Mouse (Mus musculus) kidney, embryonic 16.5 days (tissue): Measurements from ENCODE around the gene Zeb2. TPM values are rescaled to one million over a fixed set of nuclear protein-coding genes. Genes with fewer than 3 reads are reported as not detected.

ENCODE experiments used
- ATAC-seq: fragments of 200-750 bp; cut with Nextera tagmentation; 2 replicates; pipeline ENCODE4 v1.8.0; 2017; ENCODE audit warnings: moderate TSS enrichment; ENCODE audit not compliant: low FRiP score, low TSS enrichment
- H3K27ac ChIP-seq: fragments of 300-500 bp; sonication (generic); 2 replicates; pipeline ENCODE4 v1.5.1; 2014; ENCODE audit warnings: low read length
- H3K27me3 ChIP-seq: fragments of 300-500 bp; sonication (generic); 2 replicates; pipeline ENCODE4 v1.6.1; 2014; ENCODE audit warnings: low read length, control low read depth, mixed read lengths; ENCODE audit not compliant: insufficient read depth
- H3K36me3 ChIP-seq: fragments of 300-500 bp; sonication (generic); 2 replicates; pipeline ENCODE4 v1.6.1; 2014; ENCODE audit warnings: low read length, control low read depth, mixed read lengths; ENCODE audit not compliant: insufficient read depth
- H3K4me1 ChIP-seq: fragments of 300-500 bp; sonication (generic); 2 replicates; pipeline ENCODE4 v1.6.1; 2014; ENCODE audit warnings: low read length, control low read depth, mixed read lengths; ENCODE audit not compliant: insufficient read depth
- H3K4me2 ChIP-seq: fragments of 300-500 bp; sonication (generic); replicated peaks from 2 replicates; pipeline ENCODE4 v1.6.1; 2014; ENCODE audit warnings: low read depth, low read length
- H3K4me3 ChIP-seq: fragments of 300-500 bp; sonication (generic); 2 replicates; pipeline ENCODE4 v1.5.1; 2014; ENCODE audit warnings: mild to moderate bottlenecking, low read length
- H3K9ac ChIP-seq: fragments of 300-500 bp; sonication (generic); replicated peaks from 2 replicates; pipeline ENCODE4 v1.6.1; 2014; ENCODE audit warnings: low read length
- H3K9me3 ChIP-seq: fragments of 300-500 bp; sonication (generic); 2 replicates; pipeline ENCODE4 v1.6.1; 2016; ENCODE audit warnings: low read length, control low read depth
- WGBS: fragments of 180-500 bp; shearing (Covaris S2); extraction: QIAGEN DNeasy Blood & Tissue Kit; methylation state at CpG from one replicate; pipeline ENCODE4 v1.1.7; 2014; 5-methylcytosine and 5-hydroxymethylcytosine counted together
- polyA plus RNA-seq: library from polyadenylated mRNA; unstranded; fragments of >200 nt; fragmentation: Nextera tagmentation; extraction: Ambion mirVana; gene quantifications from 2 replicates; pipeline ENCODE4 v1.2.1, GENCODE M21; 2015

Gene Zeb2
- polyA plus RNA-seq, 1 experiment from 2014 or later = 49.3 TPM

- WGBS = 60% methylated on average over 3 of the region's 3 CpGs
These were observed 28.0 kb downstream of the Zeb2 start for GRCm38 (mm10) chr2:45089251-45089530.

DNA sequence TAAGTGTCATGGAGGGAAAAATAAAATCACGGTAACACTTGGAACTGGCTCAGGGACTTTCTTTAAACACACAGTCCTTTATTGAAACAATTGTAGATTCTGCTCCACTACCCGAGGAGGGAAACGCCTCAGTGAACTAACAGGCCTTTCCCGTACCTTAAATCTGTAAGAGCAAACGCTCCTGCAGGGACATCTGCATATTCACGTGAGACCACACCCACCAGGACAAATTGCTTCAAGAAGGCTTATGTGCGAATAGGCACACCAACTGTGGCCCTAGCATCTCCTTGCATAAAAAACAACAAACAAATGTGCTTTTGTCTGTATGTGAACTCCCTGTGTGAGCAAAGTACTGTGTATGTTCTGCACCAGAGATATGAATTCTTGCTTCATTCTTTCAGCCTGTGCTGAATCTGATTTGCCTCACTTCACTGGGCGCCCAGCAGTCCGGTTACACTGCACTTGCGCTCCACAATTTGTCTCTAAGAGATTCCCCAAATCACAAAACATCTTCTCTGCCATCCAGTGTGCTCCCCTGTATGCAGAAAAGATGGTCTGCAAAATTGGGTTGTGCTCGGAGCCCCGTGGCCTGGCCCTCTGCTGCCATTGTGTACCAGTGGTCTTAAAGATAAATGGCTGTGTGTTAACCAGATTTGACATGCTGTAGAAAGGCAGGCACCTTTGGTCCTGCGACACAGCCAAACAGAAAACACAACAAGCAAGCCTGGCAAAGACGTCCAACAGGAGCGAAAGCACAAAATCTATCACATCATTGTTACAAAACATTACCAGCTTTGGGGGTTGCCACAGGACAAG is 28.6 kb downstream of the Zeb2 start:
- H3K9ac ChIP-seq = no peak overlapping the region
- H3K4me1 ChIP-seq = peaks cover 19% of the 10 kb centered on the region
- no peaks in the 10 kb centered on the region for H3K9me3 ChIP-seq
- 0 out of 2 replicates have a peak overlapping the region, but pooled peaks have one; percentile 20 for H3K27ac ChIP-seq
- H3K27me3 ChIP-seq = no peaks in the 10 kb centered on the region
- 41% methylated on average over 15 of the region's 15 CpGs for WGBS
- H3K36me3 ChIP-seq = no peaks in the 10 kb centered on the region
- 0 out of 2 replicates have a peak, but pooled peaks have one; percentile 12 for ATAC-seq
- H3K4me3 ChIP-seq = no peak overlapping the region
- H3K4me2 ChIP-seq = no peak overlapping the region

More at GRCm38 (mm10) chr2:45089251-45089530, 28.0 kb downstream of the Zeb2 start:
- Histone ChIP-seq H3K27me3 (no peaks in the 10 kb centered on the region), H3K4me2 (no peak overlapping the region), H3K4me1 (peaks cover 19% of the 10 kb centered on the region), H3K9me3 (no peaks in the 10 kb centered on the region), H3K36me3 (no peaks in the 10 kb centered on the region), H3K4me3 (no peak overlapping the region), H3K27ac (no peak overlapping the region), H3K9ac (no peak overlapping the region)
- ATAC-seq = no peak

GRCm38 (mm10) chr2:45087208-45087607 is 30.0 kb downstream of the Zeb2 start:
- Histone ChIP-seq H3K36me3 (no peaks in the 10 kb centered on the region), H3K27ac (no peak overlapping the region), H3K4me3 (no peak overlapping the region), H3K4me2 (no peak overlapping the region), H3K27me3 (no peaks in the 10 kb centered on the region), H3K9ac (no peak overlapping the region), H3K4me1 (peaks cover 28% of the 10 kb centered on the region), H3K9me3 (no peaks in the 10 kb centered on the region)
- ATAC-seq = no peak
- WGBS = 56% methylated on average over 4 of the region's 4 CpGs

- no peaks in the 10 kb centered on the region for H3K9me3 ChIP-seq
- H3K36me3 ChIP-seq = no peaks in the 10 kb centered on the region
- 77% methylated on average over 5 of the region's 5 CpGs for WGBS
- no peak overlapping the region for H3K4me2 ChIP-seq
- no peak overlapping the region for H3K27ac ChIP-seq
- H3K4me3 ChIP-seq = no peak overlapping the region
- H3K4me1 ChIP-seq = peaks cover 31% of the 10 kb centered on the region
- no peak overlapping the region for H3K9ac ChIP-seq
- no peaks in the 10 kb centered on the region for H3K27me3 ChIP-seq
- no peak for ATAC-seq
These were observed 31.5 kb downstream of the Zeb2 start for GRCm38 (mm10) chr2:45085653-45086052.

- no peak for ATAC-seq
- Histone ChIP-seq H3K4me2 (no peak overlapping the region), H3K4me3 (no peak overlapping the region), H3K9ac (no peak overlapping the region), H3K27me3 (no peaks in the 10 kb centered on the region), H3K27ac (no peak overlapping the region), H3K9me3 (no peaks in the 10 kb centered on the region), H3K4me1 (peaks cover 12% of the 10 kb centered on the region), H3K36me3 (no peaks in the 10 kb centered on the region)
- WGBS = 41% methylated on average over 10 of the region's 10 CpGs
These were observed 34.2 kb downstream of the Zeb2 start for GRCm38 (mm10) chr2:45083042-45083441.

GRCm38 (mm10) chr2:45081559-45081958 is 35.6 kb downstream of the Zeb2 start:
- Histone ChIP-seq H3K4me2 (no peak overlapping the region), H3K36me3 (no peaks in the 10 kb centered on the region), H3K4me1 (peaks cover 12% of the 10 kb centered on the region), H3K4me3 (no peak overlapping the region), H3K9ac (no peak overlapping the region), H3K27ac (no peak overlapping the region), H3K9me3 (no peaks in the 10 kb centered on the region), H3K27me3 (no peaks in the 10 kb centered on the region)
- peak; percentile 59; the same call in 1 of the 2 replicates for ATAC-seq
- WGBS = 80% methylated on average over 4 of the region's 4 CpGs

DNA sequence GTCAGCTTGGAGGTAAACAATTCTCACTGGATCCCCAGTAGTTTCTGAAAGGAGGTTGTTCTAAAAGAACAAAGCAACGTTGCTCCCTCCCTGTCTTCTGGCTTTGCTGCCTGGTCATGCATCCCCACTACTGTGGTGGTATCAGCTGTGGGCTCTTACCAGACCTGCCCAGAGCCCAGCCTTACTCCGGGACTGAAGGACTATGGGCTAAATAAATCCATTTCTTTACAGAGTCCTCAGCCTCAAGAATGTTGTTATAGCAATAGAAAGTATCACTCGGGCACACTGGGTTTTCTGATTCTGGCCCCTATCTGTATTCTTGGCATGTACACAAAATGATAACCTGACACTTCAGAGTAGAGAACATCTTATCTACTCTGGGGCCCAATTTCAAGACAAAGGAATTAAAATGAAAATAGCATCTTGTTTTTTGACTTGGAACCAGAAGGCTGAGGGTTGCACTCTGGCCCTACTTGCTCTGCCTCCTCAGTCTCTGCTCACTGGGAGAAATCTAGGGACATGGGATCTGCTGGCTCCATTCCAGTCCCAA is 39.2 kb downstream of the Zeb2 start:
- H3K27me3 ChIP-seq = no peaks in the 10 kb centered on the region
- H3K9me3 ChIP-seq = no peaks in the 10 kb centered on the region
- H3K4me1 ChIP-seq = peaks cover 15% of the 10 kb centered on the region
- H3K9ac ChIP-seq = no peak overlapping the region
- no peak overlapping the region for H3K27ac ChIP-seq
- 0 out of 2 replicates have a peak, but pooled peaks cover 3% of the 10 kb centered on the region for H3K36me3 ChIP-seq
- H3K4me3 ChIP-seq = no peak overlapping the region
- ATAC-seq = no peak
- H3K4me2 ChIP-seq = no peak overlapping the region
- 68% methylated on average over 3 of the region's 3 CpGs for WGBS

GRCm38 (mm10) chr2:45077383-45077782 is 39.8 kb downstream of the Zeb2 start:
- Histone ChIP-seq H3K9ac (no peak overlapping the region), H3K4me1 (peaks cover 11% of the 10 kb centered on the region), H3K9me3 (no peaks in the 10 kb centered on the region), H3K36me3 (0 out of 2 replicates have a peak, but pooled peaks cover 3% of the 10 kb centered on the region), H3K27ac (no peak overlapping the region), H3K4me3 (no peak overlapping the region), H3K4me2 (no peak overlapping the region), H3K27me3 (no peaks in the 10 kb centered on the region)
- WGBS = 83% methylated on average over 5 of the region's 5 CpGs
- no peak for ATAC-seq

DNA sequence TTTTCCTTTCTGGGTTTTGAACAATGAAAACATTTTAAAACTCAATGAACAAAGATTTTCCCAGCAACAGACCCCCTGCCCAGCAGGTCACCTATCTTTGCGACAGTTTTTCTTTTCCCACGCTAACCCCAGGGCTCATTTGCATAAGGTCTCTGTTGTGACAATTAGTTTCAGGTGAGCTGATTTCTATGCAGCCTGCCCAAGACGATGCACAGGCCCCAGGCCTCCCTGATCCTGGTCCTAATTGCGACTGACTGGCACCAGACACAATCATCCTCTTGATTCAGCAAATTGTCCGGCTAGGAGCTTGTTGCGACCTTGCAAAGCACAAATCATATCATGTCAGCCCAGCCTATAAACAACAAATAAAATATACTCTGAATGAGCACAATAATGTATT is 44.2 kb downstream of the Zeb2 start:
- WGBS = 50% methylated on average over 6 of the region's 6 CpGs
- Histone ChIP-seq H3K4me1 (peaks cover 31% of the 10 kb centered on the region), H3K27ac (no peak overlapping the region), H3K4me2 (no peak overlapping the region), H3K27me3 (no peaks in the 10 kb centered on the region), H3K9me3 (no peaks in the 10 kb centered on the region), H3K36me3 (0 out of 2 replicates have a peak, but pooled peaks cover 3% of the 10 kb centered on the region), H3K9ac (no peak overlapping the region), H3K4me3 (no peak overlapping the region)
- ATAC-seq = no peak

GRCm38 (mm10) chr2:45071296-45071695 is 45.9 kb downstream of the Zeb2 start:
- Histone ChIP-seq H3K27me3 (no peaks in the 10 kb centered on the region), H3K4me3 (no peak overlapping the region), H3K36me3 (0 out of 2 replicates have a peak, but pooled peaks cover 3% of the 10 kb centered on the region), H3K4me1 (peaks cover 43% of the 10 kb centered on the region), H3K9ac (no peak overlapping the region; the same call in 1 of the 2 replicates), H3K4me2 (no peak overlapping the region), H3K9me3 (no peaks in the 10 kb centered on the region), H3K27ac (peak overlapping the region; percentile 56)
- WGBS = 47% methylated on average over 5 of the region's 5 CpGs
- ATAC-seq = no peak
